Mouse (Mus musculus) kidney, postnatal 36 days (tissue): ENCODE measurements at regions not wholly inside any gene's neighbourhood (a gene's known extent, or its start where the extent isn't known, plus 50 kb on each side); places are given as distances from the start of the nearest gene placed in this dataset.
"Not testable (repeated sequence)": the region's sequence is repeated elsewhere in the genome, so short reads cannot be mapped to it uniquely, and the experiment has no call there.

ENCODE experiments used
- DNase-seq, 2 experiments: peaks; one replicate each; pipeline ENCODE4 v3.0.0; 2021 to 2022; ENCODE audit warnings: mixed read lengths in 2 of 2

GRCm38 (mm10) chr16:89718921-89719320, 147.9 kb upstream of the Krtap11-1 start:
- DNase-seq = peak in 1 of 2 experiments; percentile 27

GRCm38 (mm10) chr16:89715716-89716115, 144.7 kb upstream of the Krtap11-1 start:
- DNase-seq = not testable (repeated sequence)

- DNase-seq = no peak
Measured at GRCm38 (mm10) chr16:89704316-89704715, 133.3 kb upstream of the Krtap11-1 start.

- DNase-seq = peak; percentile 18 to 19
Measured at GRCm38 (mm10) chr16:89703158-89703557, 132.2 kb upstream of the Krtap11-1 start.

- DNase-seq = no peak
Measured at GRCm38 (mm10) chr16:89702406-89702805, 131.4 kb upstream of the Krtap11-1 start.

- DNase-seq = no peak
Measured at GRCm38 (mm10) chr16:89701741-89702140, 130.8 kb upstream of the Krtap11-1 start.

- no peak for DNase-seq
Measured at GRCm38 (mm10) chr16:89699710-89700109, 128.7 kb upstream of the Krtap11-1 start.

GRCm38 (mm10) chr16:89695833-89696232, 124.8 kb upstream of the Krtap11-1 start:
- peak; percentile 31 to 49 for DNase-seq

DNA sequence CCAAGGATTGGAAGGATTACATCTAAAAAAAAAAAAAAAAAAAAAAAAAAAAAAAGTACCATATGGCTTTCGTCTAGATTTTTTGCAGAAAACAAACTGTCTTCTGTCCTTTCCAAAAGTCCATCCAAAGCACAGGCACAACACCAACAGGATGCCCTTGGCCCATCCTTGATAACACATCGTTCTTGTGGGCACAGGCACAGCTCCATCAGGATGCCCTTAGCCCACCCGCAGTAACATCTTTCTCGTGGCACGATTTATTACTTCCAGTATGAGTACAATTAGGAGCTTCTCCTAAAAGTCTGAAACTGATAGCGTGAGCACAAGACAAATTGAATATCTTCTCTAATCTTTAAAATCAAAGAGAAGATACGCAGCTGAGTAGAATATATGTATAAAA, 124.4 kb upstream of the Krtap11-1 start:
- DNase-seq = no peak

GRCm38 (mm10) chr16:89693321-89693720, 122.3 kb upstream of the Krtap11-1 start:
- no peak for DNase-seq

GRCm38 (mm10) chr16:89679438-89679837, 108.5 kb upstream of the Krtap11-1 start:
- DNase-seq = no peak

DNA sequence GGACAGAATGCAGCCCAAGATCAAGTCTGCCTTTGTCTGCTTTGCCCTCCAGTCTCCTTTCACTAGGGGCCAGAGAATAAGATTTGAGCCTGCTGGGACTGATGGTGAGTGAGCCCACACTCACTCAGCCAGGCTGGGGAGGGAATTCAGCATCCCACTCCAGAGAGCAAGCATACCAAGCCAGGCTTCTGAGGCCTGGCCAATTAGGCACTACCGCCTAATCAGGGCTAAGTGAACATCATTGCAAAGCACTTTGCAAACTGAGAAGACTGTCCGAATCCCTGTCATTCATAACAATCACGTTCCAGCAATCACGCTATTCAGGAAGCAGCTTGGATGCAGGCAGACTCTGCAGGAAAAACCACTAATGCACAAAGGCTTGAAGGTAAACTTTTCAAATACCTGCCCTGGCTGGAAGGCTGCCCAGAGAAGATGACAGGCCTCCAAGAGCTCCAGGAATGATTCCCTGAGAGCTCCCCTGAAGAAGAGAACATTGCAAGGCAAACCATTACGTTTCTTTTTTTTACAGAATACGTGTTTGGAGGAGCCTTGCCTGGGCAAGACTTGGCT, 107.5 kb upstream of the Krtap11-1 start:
- DNase-seq = no peak

DNA sequence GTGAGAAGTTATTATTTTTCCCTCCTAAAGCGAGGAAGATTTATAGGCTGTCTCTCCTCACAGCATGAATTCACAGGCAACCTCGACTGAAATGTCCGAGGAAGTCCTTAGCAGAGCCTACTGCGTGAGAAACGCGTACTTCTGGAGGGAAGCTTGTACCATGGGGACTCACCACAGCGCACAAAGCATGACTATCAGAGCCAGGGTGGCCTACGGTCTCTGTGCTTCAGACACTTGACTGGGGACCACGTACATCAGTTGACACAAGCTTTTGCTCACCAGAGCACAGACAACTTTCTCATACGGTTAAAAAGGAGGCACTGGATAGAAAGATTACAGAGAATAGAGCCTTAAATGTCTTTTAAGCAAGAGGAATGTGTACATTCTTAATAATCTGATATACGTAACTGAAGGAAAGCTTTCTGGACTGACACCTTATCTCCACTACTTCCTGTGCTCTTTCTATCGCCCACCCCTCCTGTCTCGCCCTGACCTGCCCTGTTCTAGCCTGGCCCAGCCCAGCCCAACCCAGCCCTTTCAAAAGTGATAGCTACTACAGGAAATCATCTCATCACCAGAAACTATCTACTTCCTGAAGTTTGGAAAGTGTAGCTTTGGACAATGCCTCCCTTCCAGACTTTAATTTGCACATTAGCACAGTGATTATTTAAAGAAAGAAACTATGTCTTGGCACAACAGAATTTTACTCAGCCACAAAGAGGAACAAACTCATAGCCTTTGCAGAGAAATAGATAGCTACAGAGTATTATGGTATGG, 104.2 kb upstream of the Krtap11-1 start:
- DNase-seq = no peak

- DNase-seq = no peak
Measured at GRCm38 (mm10) chr16:89674159-89674902, 103.3 kb upstream of the Krtap11-1 start.

DNA sequence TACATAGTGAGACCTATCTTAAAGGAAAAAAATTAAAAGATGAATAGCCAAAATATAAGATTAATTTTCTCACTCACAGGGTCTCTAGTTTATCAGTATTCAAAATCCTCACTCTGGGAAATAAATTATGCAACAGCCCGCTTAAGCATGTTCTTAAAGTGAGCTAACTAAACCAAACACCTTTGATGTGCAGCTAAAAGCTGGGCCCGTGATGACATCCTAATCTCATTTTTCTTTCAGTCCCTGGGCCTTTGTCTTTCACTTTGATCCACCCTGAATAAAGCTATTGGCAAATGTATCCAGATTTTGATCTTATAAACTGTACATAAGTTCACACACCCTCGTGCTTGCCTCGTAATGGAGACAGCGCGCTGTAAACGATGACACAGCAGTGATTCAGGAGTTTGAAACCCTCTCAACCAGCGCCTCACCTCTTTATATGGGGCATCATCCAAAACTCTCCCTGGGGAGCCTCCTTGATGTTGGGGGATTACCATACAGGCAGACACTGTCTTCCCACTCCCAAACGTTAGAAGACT, 100.3 kb upstream of the Krtap11-1 start:
- no peak for DNase-seq

GRCm38 (mm10) chr16:89660071-89660470, 89.1 kb upstream of the Krtap11-1 start:
- no peak for DNase-seq

- DNase-seq = no peak
Measured at GRCm38 (mm10) chr16:89656036-89656435, 85.1 kb upstream of the Krtap11-1 start.

DNA sequence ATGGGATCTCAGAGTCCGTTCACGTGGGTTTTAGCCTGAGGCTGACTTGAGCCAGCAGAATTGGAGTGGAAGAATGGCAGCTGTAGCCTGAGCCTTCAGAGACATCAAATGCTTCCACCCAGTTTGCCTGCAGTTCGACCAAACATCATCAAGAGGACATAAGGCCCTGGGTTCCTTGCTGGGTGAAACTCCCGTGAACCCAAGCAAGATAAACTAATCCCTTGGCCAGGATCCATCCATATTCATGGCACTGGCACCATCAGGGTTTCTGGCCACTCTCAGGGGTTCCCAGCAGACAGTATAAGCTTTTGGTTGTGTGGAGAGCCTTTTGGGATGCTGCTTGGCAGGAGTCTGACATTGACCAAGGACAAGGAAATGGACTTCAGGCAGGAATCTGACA, 77.7 kb upstream of the Krtap11-1 start:
- DNase-seq = no peak

DNA sequence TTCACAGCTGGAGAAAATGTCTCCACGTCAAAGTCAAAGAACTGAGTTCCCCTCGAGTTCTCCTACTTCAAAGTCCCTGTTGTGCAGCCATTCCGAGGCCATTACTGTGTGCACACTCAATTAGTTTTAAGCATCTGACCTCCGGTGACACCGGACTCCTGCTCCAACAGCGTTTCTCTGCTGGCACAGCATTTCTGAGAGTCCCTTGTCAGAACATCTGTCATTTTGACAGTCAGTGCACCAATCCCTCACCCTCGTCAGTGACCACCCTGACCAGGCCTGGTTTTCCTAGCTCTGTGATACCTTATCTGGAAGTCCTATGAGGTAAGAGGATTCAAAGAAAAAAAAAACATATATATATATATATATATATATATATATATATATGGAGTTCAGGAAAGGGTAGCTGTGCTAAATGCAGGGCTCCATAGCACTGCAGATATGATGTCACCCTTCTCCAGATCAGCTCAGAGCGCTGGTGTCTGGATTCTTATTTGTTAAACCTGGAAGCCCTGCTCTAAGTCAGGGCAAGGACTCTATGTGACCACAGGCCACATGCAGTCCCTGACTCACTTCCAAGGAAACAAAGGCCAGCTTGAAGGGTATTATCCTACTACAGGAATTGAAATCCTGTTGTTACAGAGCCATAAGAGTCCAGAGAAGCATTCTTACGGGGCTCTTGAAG, 63.1 kb upstream of the Krtap11-1 start:
- peak in 1 of 2 experiments; percentile 2 for DNase-seq

DNA sequence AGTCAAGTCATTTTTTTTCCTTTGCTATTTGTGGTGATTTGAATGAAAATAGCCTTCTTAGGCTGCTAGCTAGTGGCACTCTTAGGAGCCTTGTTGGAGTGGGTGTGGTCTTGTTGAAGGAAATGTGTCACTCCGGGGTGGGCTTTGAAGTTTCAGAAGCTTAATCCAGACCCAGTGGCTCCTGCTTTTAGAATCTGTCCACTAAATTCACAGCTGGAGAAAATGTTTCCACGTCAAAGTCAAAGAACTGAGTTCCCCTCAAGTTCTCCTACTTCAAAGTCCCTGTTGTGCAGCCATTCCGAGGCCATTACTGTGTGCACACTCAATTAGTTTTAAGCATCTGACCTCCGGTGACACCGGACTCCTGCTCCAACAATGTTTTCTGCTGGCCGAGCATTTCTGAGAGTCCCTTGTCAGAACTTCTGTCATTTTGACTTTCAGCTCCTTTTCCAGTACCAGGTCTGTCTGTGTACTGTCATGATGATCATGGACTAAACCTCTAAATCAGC, 61.2 kb upstream of the Krtap11-1 start:
- DNase-seq = no peak

- DNase-seq = peak in 1 of 2 experiments; percentile 23
Measured at GRCm38 (mm10) chr16:89631396-89632113, 60.6 kb upstream of the Krtap11-1 start.

DNA sequence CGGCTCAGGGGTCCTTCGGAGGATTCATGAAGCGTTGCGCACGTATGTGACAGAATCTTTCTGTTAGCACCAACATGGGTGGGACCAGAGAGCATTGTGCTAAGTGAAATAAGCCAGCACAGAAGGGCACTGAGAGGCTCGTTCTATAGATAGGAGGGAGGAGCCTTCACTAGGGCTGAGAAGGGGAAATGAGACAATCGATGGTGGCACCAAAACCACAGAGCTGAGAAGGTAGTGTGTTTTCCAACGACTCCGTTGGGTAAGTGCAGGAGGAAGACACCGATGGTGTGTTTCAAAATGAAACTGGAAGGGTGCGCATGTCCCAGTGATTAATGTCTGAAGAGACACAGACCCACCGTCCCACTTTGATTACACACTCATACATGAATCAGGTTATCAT, 54.7 kb upstream of the Krtap11-1 start:
- no peak for DNase-seq
